Mouse (Mus musculus) spleen, postnatal 14 days (tissue): Measurements from ENCODE around the gene Tmem208.
A peak's percentile ranks its signal among the peaks of the same experiment; 100 is the strongest.
"Not testable (repeated sequence)": the region's sequence is repeated elsewhere in the genome, so short reads cannot be mapped to it uniquely, and the experiment has no call there.

Experiments
- DNase-seq, 2 experiments: peaks; one replicate each; pipeline ENCODE4 v3.0.0; 2021 to 2022; ENCODE audit warnings: low spot score in 2 of 2

Tmem208 gene

DNA sequence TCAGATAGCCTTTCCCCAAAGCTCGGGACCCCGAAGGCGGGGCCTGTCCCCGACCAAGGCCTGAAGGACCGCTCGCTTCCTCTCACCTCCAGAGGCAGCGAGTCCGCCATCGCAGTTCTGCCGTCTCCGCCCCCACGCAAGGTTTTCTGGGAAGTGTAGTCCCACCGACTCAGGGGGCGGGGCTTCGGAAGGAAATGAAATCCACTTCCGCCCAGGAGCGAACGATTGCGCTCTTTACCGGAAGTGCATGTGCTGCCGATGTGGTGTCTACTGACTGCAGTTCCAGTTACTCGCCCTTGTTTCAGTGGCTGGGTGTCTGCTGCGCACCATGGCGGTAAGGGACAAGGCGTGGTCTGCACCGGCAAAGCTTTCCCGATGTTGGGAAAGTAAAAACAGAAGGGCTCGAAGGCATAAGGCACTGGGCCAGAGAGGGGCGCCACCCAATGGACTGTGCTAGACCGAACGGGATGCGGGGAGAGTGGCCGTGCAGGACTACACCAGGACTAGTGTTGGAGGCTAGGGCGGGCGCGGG lies at the start of gene Tmem208, which contains the start of gene Lrrc29:
TSS of gene Tmem208 (plus strand) at position 214 of the 532 bp plus-strand sequence.
TSS of gene Lrrc29 (minus strand) at position 138 of the 532 bp plus-strand sequence.
- DNase-seq: peak; percentile 96 to 99

GRCm38 (mm10) chr8:105278911-105279334 lies 47.2 kb upstream of the Tmem208 start:
- DNase-seq: no peak

- no peak for DNase-seq
Measured at GRCm38 (mm10) chr8:105280567-105280966, 45.6 kb upstream of the Tmem208 start.

DNA sequence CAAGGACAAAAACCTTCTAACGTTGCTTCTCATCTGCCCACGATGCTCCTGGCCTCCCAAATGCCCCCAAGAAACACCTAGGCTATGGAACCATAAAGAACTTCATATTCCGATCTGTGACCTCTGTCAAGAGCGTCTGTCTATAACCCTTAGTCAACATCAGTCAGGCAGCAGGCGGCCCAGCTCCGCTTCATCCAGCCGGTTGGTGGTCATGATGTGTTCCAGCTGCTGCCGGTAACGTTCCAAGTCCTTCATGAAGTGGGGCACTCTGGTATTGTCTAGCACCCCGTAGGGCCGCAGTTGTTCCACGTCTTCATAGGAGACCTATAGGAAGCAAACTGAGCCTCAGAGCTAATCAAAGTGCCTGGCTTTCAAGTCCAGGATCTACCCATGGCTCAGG lies 44.3 kb upstream of the Tmem208 start:
- DNase-seq: no peak

DNA sequence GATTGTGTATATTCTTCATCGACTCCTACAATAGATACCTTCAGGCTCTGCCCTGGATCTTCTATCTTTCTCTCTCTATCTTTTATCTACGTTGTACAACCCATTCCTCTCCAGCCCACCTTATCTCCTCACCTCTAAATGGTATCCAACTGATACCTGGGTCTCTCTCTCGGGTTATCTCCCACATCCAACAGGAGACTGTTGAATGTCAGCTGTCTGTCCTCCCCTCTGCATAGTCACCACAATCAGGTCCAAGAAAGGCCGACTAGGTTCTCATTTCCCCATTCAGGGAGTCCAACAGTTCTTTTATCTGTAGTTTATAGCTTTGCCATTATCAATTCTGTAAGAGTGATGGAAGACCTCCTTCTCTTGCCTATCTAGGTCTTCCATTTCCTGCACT lies 43.9 kb upstream of the Tmem208 start:
- DNase-seq: no peak

- peak in 1 of 2 experiments; percentile 44 for DNase-seq
Measured at GRCm38 (mm10) chr8:105283074-105283473, 43.1 kb upstream of the Tmem208 start.

DNA sequence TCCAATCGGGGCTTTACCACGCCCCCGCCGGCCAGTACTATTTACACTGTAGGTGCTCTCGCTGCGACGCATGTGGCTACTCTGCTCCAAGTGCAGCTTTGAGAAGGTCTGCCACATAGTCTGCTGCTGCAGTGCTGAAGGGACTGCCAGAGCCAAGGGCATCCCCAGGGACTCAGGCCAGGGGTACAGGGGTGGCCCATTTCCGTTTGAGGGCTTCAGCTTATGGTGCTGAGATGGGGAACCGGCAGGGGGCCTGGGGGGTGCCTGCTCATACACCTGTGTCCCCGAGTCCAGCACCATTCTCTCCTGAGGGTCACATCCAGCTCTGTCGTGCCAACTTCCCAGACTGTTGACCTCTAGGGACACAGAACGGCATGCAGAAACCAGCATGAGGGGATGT lies 40.6 kb upstream of the Tmem208 start:
- DNase-seq: no peak

GRCm38 (mm10) chr8:105286907-105287306 lies 39.2 kb upstream of the Tmem208 start:
- no peak for DNase-seq

- DNase-seq: no peak
Measured at GRCm38 (mm10) chr8:105288231-105288630, 37.9 kb upstream of the Tmem208 start.

- peak; percentile 84 to 90 for DNase-seq
Measured at GRCm38 (mm10) chr8:105288958-105289732, 37.0 kb upstream of the Tmem208 start.

GRCm38 (mm10) chr8:105289805-105290460 lies 36.2 kb upstream of the Tmem208 start, which contains the start of gene 4931428F04Rik:
4931428F04Rik (minus strand) TSS chr8:105289864.
- DNase-seq: no peak

- peak; percentile 82 to 94 for DNase-seq
Measured at GRCm38 (mm10) chr8:105290554-105291314, 35.4 kb upstream of the Tmem208 start.

GRCm38 (mm10) chr8:105291364-105291763 lies 34.8 kb upstream of the Tmem208 start:
- DNase-seq: not testable (repeated sequence)

DNA sequence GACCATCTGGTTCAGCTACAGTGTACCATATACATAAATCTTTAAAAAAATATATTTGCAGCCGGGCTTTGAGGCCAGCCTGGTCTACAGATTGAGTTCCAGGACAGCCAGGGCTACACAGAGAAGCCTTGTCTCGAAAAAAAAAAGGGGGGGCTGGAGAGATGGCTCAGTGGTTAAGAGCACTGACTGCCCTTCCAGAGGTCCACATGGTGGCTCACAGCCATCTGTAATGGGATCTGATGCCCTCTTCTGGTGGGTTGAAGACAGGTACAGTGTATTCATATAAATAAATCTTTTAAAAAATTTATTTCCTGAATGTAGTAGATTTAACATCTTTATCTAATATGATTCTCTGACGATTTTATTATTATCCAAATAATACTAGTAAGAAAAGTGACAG lies 34.4 kb upstream of the Tmem208 start:
- not testable (repeated sequence) for DNase-seq

- no peak for DNase-seq
Measured at GRCm38 (mm10) chr8:105292471-105292870, 33.7 kb upstream of the Tmem208 start.

GRCm38 (mm10) chr8:105293405-105293804 lies 32.7 kb upstream of the Tmem208 start:
- DNase-seq: no peak

DNA sequence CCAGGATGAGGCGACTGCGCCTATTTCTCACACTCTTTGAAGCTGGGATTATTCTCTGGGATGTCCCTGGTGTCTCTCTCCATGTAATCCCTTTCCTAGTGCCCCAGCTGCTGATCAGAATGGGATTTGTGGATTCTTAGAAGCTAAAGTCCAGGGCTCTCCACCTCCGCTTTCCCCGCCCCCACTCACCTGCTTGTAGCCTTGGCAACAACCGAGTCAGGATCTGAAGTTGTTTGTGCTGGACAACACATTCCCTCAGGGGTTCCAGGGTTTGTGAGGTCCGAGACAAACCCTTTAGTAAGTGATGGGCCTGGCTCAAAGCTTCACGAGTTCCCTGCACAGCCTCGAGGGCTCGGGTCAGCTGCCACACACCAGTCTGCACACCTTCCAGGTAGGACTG lies 31.4 kb upstream of the Tmem208 start:
- no peak for DNase-seq

DNA sequence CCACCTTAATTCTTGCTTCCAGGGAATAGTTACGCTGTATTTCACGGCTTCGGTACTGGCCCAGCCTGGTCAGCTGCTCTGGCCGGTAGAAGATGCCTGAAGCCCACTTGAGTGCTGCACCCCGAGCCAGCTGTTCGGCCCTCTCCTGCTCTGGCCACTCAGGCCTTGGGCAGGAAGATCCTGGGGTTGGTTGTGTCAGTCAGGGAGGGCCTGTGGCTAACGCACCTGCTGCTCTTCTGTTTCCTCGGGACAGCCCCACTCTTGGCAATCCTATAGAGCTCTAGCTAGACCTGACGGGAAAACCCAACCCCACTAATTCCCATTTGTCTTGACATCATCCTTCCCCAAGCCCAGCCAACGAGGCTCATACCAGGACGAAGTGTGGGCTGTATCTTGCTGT lies 30.9 kb upstream of the Tmem208 start:
- no peak for DNase-seq

- no peak for DNase-seq
Measured at GRCm38 (mm10) chr8:105295895-105296573, 30.1 kb upstream of the Tmem208 start, which contains the start of gene Exoc3l. Exoc3l (minus strand) TSS chr8:105296101.

DNA sequence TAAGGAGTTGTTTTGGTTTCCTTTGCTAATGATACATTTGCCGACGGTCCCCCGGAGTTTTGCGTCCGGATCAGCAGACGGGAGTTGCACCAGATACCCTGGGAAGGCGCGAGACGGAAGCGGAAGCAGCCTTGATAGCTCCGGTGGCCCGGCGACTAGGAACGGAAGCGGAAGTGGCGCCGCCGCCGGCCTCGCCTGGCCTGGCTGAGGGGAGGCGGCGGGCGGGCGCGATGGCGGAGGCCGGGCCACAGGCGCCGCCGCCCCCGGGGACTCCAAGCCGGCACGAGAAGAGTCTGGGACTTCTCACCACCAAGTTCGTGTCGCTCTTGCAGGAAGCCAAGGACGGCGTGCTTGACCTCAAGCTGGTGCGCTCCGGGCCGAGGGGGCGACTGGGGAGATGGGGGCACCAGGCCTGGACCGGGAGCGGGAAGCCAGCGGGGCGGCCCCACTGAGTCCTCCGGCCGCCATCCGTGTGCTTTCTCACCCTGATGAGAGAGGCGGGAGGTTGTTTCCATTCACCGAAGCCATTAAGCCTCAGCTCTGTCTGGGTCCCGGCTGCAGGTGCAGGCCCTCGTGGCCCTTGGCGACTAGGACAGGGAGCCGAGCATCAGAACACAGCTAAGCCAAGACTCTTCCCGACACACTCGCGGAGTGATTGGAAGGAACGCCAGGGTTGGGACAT lies 28.5 kb upstream of the Tmem208 start, which contains the start of gene E2f4:
TSS of gene E2f4 (plus strand) at position 153 of the 682 bp plus-strand sequence.
- peak; percentile 83 to 89 for DNase-seq
